Mouse (Mus musculus) limb, embryonic 14.5 days (tissue): Measurements from ENCODE around the gene Mepce. TPM values are rescaled to one million over a fixed set of nuclear protein-coding genes. Genes with fewer than 3 reads are reported as not detected.

Experiments used
- ATAC-seq: fragments of 200-750 bp; cut with Nextera tagmentation; 2 replicates; pipeline ENCODE4 v1.8.0; 2017; ENCODE audit warnings: low read depth, moderate number of reproducible peaks, moderate TSS enrichment; ENCODE audit not compliant: low FRiP score
- DNase-seq: peaks from one replicate; pipeline ENCODE4 v3.0.0-alpha.2; 2015; ENCODE audit warnings: low spot score
- H3K27ac ChIP-seq: fragments of 300-500 bp; sonication (generic); replicated peaks from 2 replicates; pipeline ENCODE4 v1.5.1; 2014; ENCODE audit warnings: low read depth, mild to moderate bottlenecking, low read length, moderate library complexity, mixed read lengths
- H3K27me3 ChIP-seq: fragments of 300-500 bp; sonication (generic); 2 replicates; pipeline ENCODE4 v1.6.1; 2014; ENCODE audit warnings: low read length, mixed read lengths; ENCODE audit not compliant: control insufficient read depth, insufficient read depth
- H3K36me3 ChIP-seq: fragments of 300-500 bp; sonication (generic); 2 replicates; pipeline ENCODE4 v1.6.1; 2014; ENCODE audit warnings: mild to moderate bottlenecking, low read length, moderate library complexity, mixed read lengths; ENCODE audit not compliant: control insufficient read depth, insufficient read depth
- H3K4me1 ChIP-seq: fragments of 300-500 bp; sonication (generic); 2 replicates; pipeline ENCODE4 v1.6.1; 2014; ENCODE audit warnings: antibody characterized with exemption, low read length, mixed read lengths; ENCODE audit not compliant: control insufficient read depth, insufficient read depth
- H3K4me2 ChIP-seq: fragments of 300-500 bp; sonication (generic); replicated peaks from 2 replicates; pipeline ENCODE4 v1.6.1; 2014; ENCODE audit warnings: low read depth, mild to moderate bottlenecking, low read length, moderate library complexity; ENCODE audit not compliant: severe bottlenecking
- H3K4me3 ChIP-seq: fragments of 300-500 bp; sonication (generic); replicated peaks from 2 replicates; pipeline ENCODE4 v1.5.1; 2014; ENCODE audit warnings: low read length
- H3K9ac ChIP-seq: fragments of 300-500 bp; sonication (generic); 2 replicates; pipeline ENCODE4 v1.6.1; 2014; ENCODE audit warnings: mild to moderate bottlenecking, low read depth, low read length, moderate library complexity; ENCODE audit not compliant: severe bottlenecking
- H3K9me3 ChIP-seq: fragments of 300-500 bp; sonication (generic); 2 replicates; pipeline ENCODE4 v1.6.1; 2016; ENCODE audit warnings: low read length; ENCODE audit not compliant: control insufficient read depth
- POLR2A ChIP-seq: fragments of 200-500 bp; IDR thresholded peaks from 2 replicates; pipeline ENCODE4 v1.8.0; 2012; ENCODE audit warnings: inconsistent platforms, mild to moderate bottlenecking, moderate library complexity, borderline replicate concordance; ENCODE audit not compliant: insufficient read depth, insufficient read length; ENCODE audit errors: extremely low read depth
- WGBS: fragments of 180-500 bp; shearing (Covaris S2); extraction: QIAGEN DNeasy Blood & Tissue Kit; methylation state at CpG from one replicate; pipeline ENCODE4 v1.1.7; 2014; 5-methylcytosine and 5-hydroxymethylcytosine counted together
- polyA plus RNA-seq, 2 experiments: library from polyadenylated mRNA; depleted of rRNA in 1 of 2; stranded (reverse) in 1 of 2; unstranded in 1 of 2; fragments of >200 nt; fragmentation: Nextera tagmentation in 1 of 2; extraction: Ambion mirVana in 1 of 2; gene quantifications; 2 replicates each; pipeline versions ENCODE4 v1.2.1 to v1.2.3; 2012 to 2014

The Mepce gene
- polyA plus RNA-seq, 2 experiments = 13.9 to 42.0 TPM

- ATAC-seq (no peak), DNase-seq (no peak)
- H3K4me1 ChIP-seq = peaks cover 24% of the 10 kb centered on the region
- H3K36me3 ChIP-seq = peaks cover 16% of the 10 kb centered on the region
- H3K27ac ChIP-seq = peak overlapping the region; percentile 86
- WGBS = 2% methylated on average over 16 of the region's 16 CpGs
- H3K9me3 ChIP-seq = no peaks in the 10 kb centered on the region
- peak overlapping the region; percentile 97 for H3K4me2 ChIP-seq
- TF ChIP-seq POLR2A = no peak
- H3K27me3 ChIP-seq = no peaks in the 10 kb centered on the region
- peak overlapping the region; percentile 66 for H3K4me3 ChIP-seq
- peak overlapping the region; percentile 73 for H3K9ac ChIP-seq
Observed at GRCm38 (mm10) chr5:137746851-137747325, 40.6 kb downstream of the Mepce start.

- Histone ChIP-seq H3K4me3 (peak overlapping the region; percentile 66), H3K4me1 (peaks cover 24% of the 10 kb centered on the region), H3K4me2 (peak overlapping the region; percentile 97), H3K27me3 (no peaks in the 10 kb centered on the region), H3K9ac (peak overlapping the region; percentile 73), H3K27ac (peak overlapping the region; percentile 86), H3K36me3 (peaks cover 11% of the 10 kb centered on the region), H3K9me3 (no peaks in the 10 kb centered on the region)
- DNase-seq (peak; percentile 51), ATAC-seq (peak; percentile 13)
- 0% methylated on average over 18 of the region's 20 CpGs for WGBS
- no peak for TF ChIP-seq POLR2A
Observed at GRCm38 (mm10) chr5:137746282-137746850, 41.1 kb downstream of the Mepce start.

- DNase-seq = peak; percentile 93
- H3K9ac ChIP-seq = peak within 1 kb of the TSS; percentile 73
- WGBS = 2% methylated on average over 28 of the region's 28 CpGs
- H3K36me3 ChIP-seq = peaks cover 2% of the 10 kb centered on the region; the same call in 1 of the 2 replicates
- H3K4me2 ChIP-seq = peak within 1 kb of the TSS; percentile 97
- peaks cover 24% of the 10 kb centered on the region for H3K4me1 ChIP-seq
- peak within 1 kb of the TSS; percentile 66 for H3K4me3 ChIP-seq
- no peaks in the 10 kb centered on the region for H3K27me3 ChIP-seq
- peak; percentile 88 for ATAC-seq
- H3K27ac ChIP-seq = peak within 1 kb of the TSS; percentile 86
- TF ChIP-seq POLR2A = no peak
- H3K9me3 ChIP-seq = no peaks in the 10 kb centered on the region
Observed at GRCm38 (mm10) chr5:137745214-137746171, 42.0 kb downstream of the Mepce start, which contains the start of gene Tsc22d4. Gene Tsc22d4, plus strand, starts transcription at chr5:137745730.

GRCm38 (mm10) chr5:137744197-137744596 is 43.3 kb downstream of the Mepce start:
- Histone ChIP-seq H3K4me1 (peaks cover 27% of the 10 kb centered on the region), H3K9ac (no peak overlapping the region)

GRCm38 (mm10) chr5:137742836-137743235 is 44.6 kb downstream of the Mepce start:
- Histone ChIP-seq H3K27me3 (no peaks in the 10 kb centered on the region), H3K4me1 (peaks cover 17% of the 10 kb centered on the region), H3K27ac (no peak overlapping the region), H3K36me3 (peaks cover 1% of the 10 kb centered on the region; the same call in 1 of the 2 replicates), H3K9me3 (no peaks in the 10 kb centered on the region), H3K4me2 (no peak overlapping the region), H3K9ac (no peak overlapping the region), H3K4me3 (no peak overlapping the region)
- WGBS = 89% methylated on average over 6 of the region's 6 CpGs
- no peak for TF ChIP-seq POLR2A
- no peak for DNase-seq
- no peak for ATAC-seq

More at GRCm38 (mm10) chr5:137744197-137744596, 43.3 kb downstream of the Mepce start:
- Histone ChIP-seq H3K36me3 (no peaks in the 10 kb centered on the region), H3K27me3 (no peaks in the 10 kb centered on the region), H3K4me3 (no peak overlapping the region), H3K4me2 (no peak overlapping the region), H3K27ac (no peak overlapping the region), H3K9me3 (no peaks in the 10 kb centered on the region)
- DNase-seq = no peak
- no peak for ATAC-seq
- WGBS = 83% methylated on average over 7 of the region's 7 CpGs
- TF ChIP-seq POLR2A = no peak
